Mouse (Mus musculus) MEL (cell line): ENCODE measurements around the gene Ubiad1. TPM values are rescaled to one million over a fixed set of nuclear protein-coding genes. Genes with fewer than 3 reads are reported as not detected.

Source experiments
- DNase-seq: peaks from one replicate; pipeline ENCODE4 v3.0.0; 2011; ENCODE audit warnings: low read depth, low spot score
- H3K27ac ChIP-seq: 2 replicates; pipeline ENCODE4 v1.5.1; 2012; ENCODE audit warnings: low read depth, mild to moderate bottlenecking, control low read depth, low read length, moderate library complexity; ENCODE audit not compliant: control insufficient read depth
- H3K27me3 ChIP-seq, 2 experiments: fragments of 150-350 bp in 1 of 2; sonication (generic) in 1 of 2; 2 replicates each; pipeline ENCODE4 v1.6.1; 2012; ENCODE audit warnings: low read length in 2 of 2, mild to moderate bottlenecking in 2 of 2, improper control_type of control experiment in 1 of 2, moderate library complexity in 1 of 2; ENCODE audit not compliant: insufficient read depth in 2 of 2, control insufficient read depth in 1 of 2
- H3K36me3 ChIP-seq, 2 experiments: 2 replicates each; pipeline ENCODE4 v1.6.1; 2012 to 2014; ENCODE audit warnings: low read length in 2 of 2, improper control_type of control experiment in 1 of 2, inconsistent platforms in 1 of 2, mild to moderate bottlenecking in 1 of 2; ENCODE audit not compliant: insufficient read depth in 2 of 2, control insufficient read depth in 1 of 2
- H3K4me1 ChIP-seq, 2 experiments: fragments of 150-350 bp in 1 of 2; sonication (generic) in 1 of 2; 2 replicates each; pipeline ENCODE4 v1.6.1; 2012; ENCODE audit warnings: low read length in 2 of 2, improper control_type of control experiment in 1 of 2, mild to moderate bottlenecking in 1 of 2; ENCODE audit not compliant: insufficient read depth in 2 of 2, control insufficient read depth in 1 of 2
- H3K4me3 ChIP-seq, 2 experiments: fragments of 150-350 bp in 1 of 2; sonication (generic) in 1 of 2; 2 replicates each; pipeline ENCODE4 v1.5.1; 2012; ENCODE audit warnings: low read depth in 2 of 2, low read length in 2 of 2, mild to moderate bottlenecking in 2 of 2, moderate library complexity in 2 of 2, control low read depth in 1 of 2, improper control_type of control experiment in 1 of 2; ENCODE audit not compliant: control insufficient read depth in 1 of 2, insufficient read depth in 1 of 2
- H3K79me2 ChIP-seq: 2 replicates; pipeline ENCODE4 v1.6.1; 2012; ENCODE audit warnings: mild to moderate bottlenecking, low read length, moderate library complexity; ENCODE audit not compliant: control insufficient read depth, poor library complexity, insufficient read depth
- H3K9ac ChIP-seq: 2 replicates; pipeline ENCODE4 v1.6.1; 2012; ENCODE audit warnings: low read depth, mild to moderate bottlenecking, control low read depth, low read length, moderate library complexity; ENCODE audit not compliant: control insufficient read depth, poor library complexity, severe bottlenecking
- H3K9me3 ChIP-seq: fragments of 150-350 bp; sonication (generic); replicated peaks from 2 replicates; pipeline ENCODE4 v1.6.1; 2012; ENCODE audit warnings: mild to moderate bottlenecking, low read length, improper control_type of control experiment, moderate library complexity; ENCODE audit not compliant: insufficient read depth
- BHLHE40 ChIP-seq: IDR thresholded peaks from 2 replicates; pipeline ENCODE4 v1.6.1; 2012; ENCODE audit warnings: low read depth, mild to moderate bottlenecking, inconsistent platforms, low read length, improper control_type of control experiment, borderline replicate concordance
- CTCF ChIP-seq, 3 experiments: IDR thresholded peaks in 2 of 3; conservative IDR thresholded peaks in 1 of 3; 2 replicates each; pipeline ENCODE4 v1.5.1; 2011 to 2012; ENCODE audit warnings: low read length in 3 of 3, low read depth in 2 of 3, mild to moderate bottlenecking in 2 of 3, improper control_type of control experiment in 1 of 3, inconsistent platforms in 1 of 3, mixed read lengths in 1 of 3, moderate library complexity in 1 of 3; ENCODE audit not compliant: control insufficient read depth in 1 of 3, insufficient read depth in 1 of 3, poor library complexity in 1 of 3, severe bottlenecking in 1 of 3
- EP300 ChIP-seq, 2 experiments: IDR thresholded peaks; 2 replicates each; pipeline ENCODE4 v1.6.1; 2011; ENCODE audit warnings: improper control_type of control experiment in 2 of 2, low read length in 2 of 2, low read depth in 1 of 2, mild to moderate bottlenecking in 1 of 2
- ETS1 ChIP-seq: IDR thresholded peaks from 2 replicates; pipeline ENCODE4 v1.6.1; 2012; ENCODE audit warnings: low read depth, mild to moderate bottlenecking, inconsistent platforms, low read length, improper control_type of control experiment, moderate library complexity
- GABPA ChIP-seq: IDR thresholded peaks from 2 replicates; pipeline ENCODE4 v1.6.1; 2012; ENCODE audit warnings: low read depth, mild to moderate bottlenecking, inconsistent platforms, low read length, improper control_type of control experiment, moderate library complexity
- MAFK ChIP-seq: IDR thresholded peaks from 2 replicates; pipeline ENCODE4 v1.6.1; 2011; ENCODE audit warnings: low read depth, mild to moderate bottlenecking, low read length, improper control_type of control experiment, borderline replicate concordance
- MAZ ChIP-seq: IDR thresholded peaks from 2 replicates; pipeline ENCODE4 v1.6.1; 2012; ENCODE audit warnings: low read depth, mild to moderate bottlenecking, inconsistent platforms, low read length, improper control_type of control experiment
- MEF2A ChIP-seq: IDR thresholded peaks from 2 replicates; pipeline ENCODE4 v1.6.1; 2014; ENCODE audit warnings: low read depth, mild to moderate bottlenecking, inconsistent platforms, low read length, improper control_type of control experiment; ENCODE audit not compliant: poor library complexity, insufficient replicate concordance, severe bottlenecking; ENCODE audit errors: extremely low read depth
- MYC ChIP-seq: IDR thresholded peaks from 2 replicates; pipeline ENCODE4 v1.6.1; 2011; ENCODE audit warnings: low read depth, mild to moderate bottlenecking, low read length, improper control_type of control experiment, moderate library complexity
- POLR2A ChIP-seq, 2 experiments: IDR thresholded peaks; 2 replicates each; pipeline ENCODE4 v1.6.1; 2011 to 2012; ENCODE audit warnings: low read length in 2 of 2, mild to moderate bottlenecking in 2 of 2, control low read depth in 1 of 2, improper control_type of control experiment in 1 of 2, low read depth in 1 of 2, moderate library complexity in 1 of 2; ENCODE audit not compliant: control insufficient read depth in 1 of 2, insufficient read depth in 1 of 2, poor library complexity in 1 of 2
- POLR2AphosphoS2 ChIP-seq: IDR thresholded peaks from 2 replicates; pipeline ENCODE4 v1.6.1; 2011; ENCODE audit warnings: low read length, improper control_type of control experiment
- POLR2AphosphoS5 ChIP-seq: IDR thresholded peaks from 2 replicates; pipeline ENCODE4 v1.6.1; 2012; ENCODE audit warnings: low read depth, borderline replicate concordance, mild to moderate bottlenecking, inconsistent platforms, low read length, moderate library complexity, mixed read lengths
- RAD21 ChIP-seq: IDR thresholded peaks from 2 replicates; pipeline ENCODE4 v1.6.1; 2011; ENCODE audit warnings: mild to moderate bottlenecking, low read depth, low read length, improper control_type of control experiment
- SMC3 ChIP-seq: IDR thresholded peaks from 2 replicates; pipeline ENCODE4 v1.6.1; 2011; ENCODE audit warnings: low read depth, low read length, improper control_type of control experiment
- TBP ChIP-seq: IDR thresholded peaks from 2 replicates; pipeline ENCODE4 v1.8.0; 2011; ENCODE audit warnings: low read depth, low read length, improper control_type of control experiment
- USF2 ChIP-seq, 2 experiments: IDR thresholded peaks; 2 replicates each; pipeline ENCODE4 v1.6.1; 2011 to 2012; ENCODE audit warnings: improper control_type of control experiment in 2 of 2, low read length in 2 of 2, borderline replicate concordance in 1 of 2, inconsistent platforms in 1 of 2, low read depth in 1 of 2, mild to moderate bottlenecking in 1 of 2; ENCODE audit not compliant: insufficient read depth in 1 of 2
- ZC3H11A ChIP-seq: IDR thresholded peaks from 2 replicates; pipeline ENCODE4 v1.6.1; 2012; ENCODE audit warnings: low read depth, mild to moderate bottlenecking, inconsistent platforms, low read length, improper control_type of control experiment
- ZKSCAN1 ChIP-seq: IDR thresholded peaks from 2 replicates; pipeline ENCODE4 v1.6.1; 2012; ENCODE audit warnings: low read depth, mild to moderate bottlenecking, inconsistent platforms, low read length, improper control_type of control experiment, moderate library complexity
- polyA plus RNA-seq, 2 experiments: library from polyadenylated mRNA; stranded (reverse) in 1 of 2; unstranded in 1 of 2; fragments of >175 nt in 1 of 2; fragments of >200 nt in 1 of 2; gene quantifications; 2 replicates each; pipeline versions ENCODE4 v1.2.1 to v1.2.4; 2012; ENCODE audit warnings: low replicate concordance in 2 of 2, low read depth in 1 of 2; ENCODE audit not compliant: insufficient read length in 2 of 2, insufficient read depth in 1 of 2, missing spikeins in 1 of 2
- total RNA-seq: library from RNA; depleted of rRNA; stranded (reverse); fragments of 300-350 nt; gene quantifications from 2 replicates; pipeline ENCODE4 v1.2.3, GENCODE M21; 2012

Gene Ubiad1
- total and polyA plus RNA-seq, 3 experiments: 19.4 to 24.3 TPM; not detected in 1

GRCm38 (mm10) chr4:148444250-148444967, at the start of gene Ubiad1 (continued):
- no peak for TF ChIP-seq RAD21

GRCm38 (mm10) chr4:148491448-148491847, 46.9 kb upstream of the Ubiad1 start:
- DNase-seq: no peak
- TF ChIP-seq MAFK (no peak), MAZ (no peak), MYC (no peak), POLR2AphosphoS5 (no peak), TBP (no peak), USF2 (IDR thresholded peaks at IDR 0.05; ENCODE audit: borderline replicate concordance in 1 of 2, insufficient read depth in 1 of 2, low read depth in 1 of 2, low read length in 2 of 2) (no peak)
- TF ChIP-seq, all 39 proteins: peak for 0
- Histone ChIP-seq H3K4me1 (no peaks in the 10 kb centered on the region), H3K27ac (no peak overlapping the region), H3K4me3 (no peak overlapping the region), H3K27me3 (no peaks in the 10 kb centered on the region), H3K9me3 (no peaks in the 10 kb centered on the region), H3K9ac (no peak overlapping the region), H3K36me3 (peaks cover 0 to 6% of the 10 kb centered on the region in 2 experiments; a peak in 2 of 4 replicates), H3K79me2 (no peaks in the 10 kb centered on the region)

- no peak overlapping the region for H3K4me3 ChIP-seq
- TF ChIP-seq POLR2AphosphoS2: no peak
- no peak for TF ChIP-seq EP300 (IDR thresholded peaks at IDR 0.05; ENCODE audit: low read depth in 1 of 2, low read length in 2 of 2)
- TF ChIP-seq ETS1: no peak
- no peak for TF ChIP-seq BHLHE40
- TF ChIP-seq CTCF (IDR thresholded peaks at IDR 0.05 in 2 of 3, conservative IDR thresholded peaks at IDR 0.05 in 1 of 3; ENCODE audit: control insufficient read depth in 1 of 3, insufficient read depth in 1 of 3, low read depth in 2 of 3, low read length in 3 of 3, poor library complexity in 1 of 3, severe bottlenecking in 1 of 3): no peak
- TF ChIP-seq ZC3H11A: no peak
- TF ChIP-seq MEF2A: no peak
- TF ChIP-seq MYC: no peak
- no peak for TF ChIP-seq SMC3
- TF ChIP-seq POLR2A (IDR thresholded peaks at IDR 0.05; ENCODE audit: control insufficient read depth in 1 of 2, insufficient read depth in 1 of 2, low read depth in 1 of 2, low read length in 2 of 2, poor library complexity in 1 of 2): no peak
- TF ChIP-seq MAFK: no peak
- TF ChIP-seq GABPA: no peak
- no peak for TF ChIP-seq ZKSCAN1
- H3K79me2 ChIP-seq: no peaks in the 10 kb centered on the region
- H3K36me3 ChIP-seq: peaks cover 0 to 7% of the 10 kb centered on the region in 2 experiments; a peak in 2 of 4 replicates
- H3K27ac ChIP-seq: no peak overlapping the region
- no peak for DNase-seq
- H3K27me3 ChIP-seq: no peaks in the 10 kb centered on the region
- H3K9ac ChIP-seq: no peak overlapping the region
- no peaks in the 10 kb centered on the region for H3K4me1 ChIP-seq
- H3K9me3 ChIP-seq: no peaks in the 10 kb centered on the region
Observed at GRCm38 (mm10) chr4:148490502-148490901, 45.9 kb upstream of the Ubiad1 start.
